Mouse (Mus musculus) forebrain, postnatal 0 days (tissue): ENCODE results near the gene Entpd3. TPM values are rescaled to one million over a fixed set of nuclear protein-coding genes. Genes with fewer than 3 reads are reported as not detected.
A peak's percentile ranks its signal among the peaks of the same experiment; 100 is the strongest.

Experiments
- ATAC-seq: fragments of 200-750 bp; cut with Nextera tagmentation; 2 replicates; pipeline ENCODE4 v1.8.0; 2017; ENCODE audit warnings: mild to moderate bottlenecking, moderate library complexity
- DNase-seq: peaks from one replicate; pipeline ENCODE4 v3.0.0-alpha.2; 2015
- H3K27ac ChIP-seq: fragments of 300-500 bp; sonication (generic); 2 replicates; pipeline ENCODE4 v1.5.1; 2014; ENCODE audit warnings: low read depth, mild to moderate bottlenecking, antibody characterized with exemption, low read length, moderate library complexity, mixed read lengths
- H3K27me3 ChIP-seq: fragments of 300-500 bp; sonication (generic); 2 replicates; pipeline ENCODE4 v1.6.1; 2014; ENCODE audit warnings: mild to moderate bottlenecking, low read length, mixed read lengths; ENCODE audit not compliant: insufficient read depth
- H3K36me3 ChIP-seq: fragments of 300-500 bp; sonication (generic); 2 replicates; pipeline ENCODE4 v1.6.1; 2014; ENCODE audit warnings: mild to moderate bottlenecking, moderate library complexity; ENCODE audit not compliant: insufficient read depth
- H3K4me1 ChIP-seq: fragments of 300-500 bp; sonication (generic); 2 replicates; pipeline ENCODE4 v1.6.1; 2014; ENCODE audit warnings: antibody characterized with exemption; ENCODE audit not compliant: insufficient read depth
- H3K4me2 ChIP-seq: fragments of 300-500 bp; sonication (generic); 2 replicates; pipeline ENCODE4 v1.6.1; 2014; ENCODE audit warnings: low read depth, mild to moderate bottlenecking, moderate library complexity
- H3K4me3 ChIP-seq: fragments of 300-500 bp; sonication (generic); 2 replicates; pipeline ENCODE4 v1.5.1; 2014; ENCODE audit warnings: low read depth, low read length, mixed read lengths
- H3K9ac ChIP-seq: fragments of 300-500 bp; sonication (generic); 2 replicates; pipeline ENCODE4 v1.6.1; 2014; ENCODE audit warnings: mild to moderate bottlenecking
- H3K9me3 ChIP-seq: fragments of 300-500 bp; sonication (generic); 2 replicates; pipeline ENCODE4 v1.6.1; 2016; ENCODE audit warnings: low read length
- CTCF ChIP-seq: sonication (generic); IDR thresholded peaks from 2 replicates; pipeline ENCODE4 v1.5.1; 2016; ENCODE audit warnings: antibody characterized with exemption, control low read depth, low read depth
- WGBS: fragments of 180-500 bp; shearing (Covaris S2); extraction: QIAGEN DNeasy Blood & Tissue Kit; methylation state at CpG from one replicate; pipeline ENCODE4 v1.1.7; 2014; 5-methylcytosine and 5-hydroxymethylcytosine counted together
- polyA plus RNA-seq: library from polyadenylated mRNA; unstranded; fragments of >200 nt; fragmentation: Nextera tagmentation; extraction: Ambion mirVana; gene quantifications from 2 replicates; pipeline ENCODE4 v1.2.1, GENCODE M21; 2015
- total RNA-seq: library from RNA; depleted of rRNA; stranded (reverse); fragments of >200 nt; gene quantifications from 2 replicates; pipeline ENCODE4 v1.2.3, GENCODE M21; 2014

The Entpd3 gene
- total and polyA plus RNA-seq, 2 experiments from 2014 or later, result 3.6 to 3.7 TPM

DNA sequence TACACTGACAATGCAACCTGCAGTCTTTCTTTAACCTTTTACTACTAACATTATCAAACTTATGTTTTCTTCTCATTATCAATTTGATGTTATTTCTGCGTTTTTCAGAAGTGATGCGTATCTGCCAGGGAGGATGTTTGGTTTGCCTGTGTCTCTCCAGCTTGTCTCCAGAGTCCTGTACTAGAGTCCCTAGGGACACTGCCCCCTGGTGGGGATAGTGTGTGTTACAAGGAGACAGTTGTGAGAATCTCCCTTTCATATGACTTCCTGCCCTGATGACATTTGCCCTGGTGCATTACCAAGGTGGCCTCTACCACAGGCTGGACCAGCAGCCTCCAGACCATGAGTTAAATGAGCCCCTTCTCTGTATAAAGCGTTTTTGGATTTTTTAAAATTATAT lies 46.9 kb downstream of the Entpd3 start:
- WGBS, result 6% methylated on average over 3 of the region's 3 CpGs
- H3K9ac ChIP-seq, result no peak overlapping the region
- H3K4me3 ChIP-seq, result no peak overlapping the region
- no peak overlapping the region for H3K4me2 ChIP-seq
- H3K9me3 ChIP-seq, result no peaks in the 10 kb centered on the region
- peak; percentile 91 for TF ChIP-seq CTCF
- H3K27ac ChIP-seq, result no peak overlapping the region
- H3K4me1 ChIP-seq, result 0 out of 2 replicates have a peak, but pooled peaks cover 3% of the 10 kb centered on the region
- H3K27me3 ChIP-seq, result no peaks in the 10 kb centered on the region
- no peaks in the 10 kb centered on the region for H3K36me3 ChIP-seq
- ATAC-seq (0 out of 2 replicates have a peak, but pooled peaks have one; percentile 26), DNase-seq (peak; percentile 88)

DNA sequence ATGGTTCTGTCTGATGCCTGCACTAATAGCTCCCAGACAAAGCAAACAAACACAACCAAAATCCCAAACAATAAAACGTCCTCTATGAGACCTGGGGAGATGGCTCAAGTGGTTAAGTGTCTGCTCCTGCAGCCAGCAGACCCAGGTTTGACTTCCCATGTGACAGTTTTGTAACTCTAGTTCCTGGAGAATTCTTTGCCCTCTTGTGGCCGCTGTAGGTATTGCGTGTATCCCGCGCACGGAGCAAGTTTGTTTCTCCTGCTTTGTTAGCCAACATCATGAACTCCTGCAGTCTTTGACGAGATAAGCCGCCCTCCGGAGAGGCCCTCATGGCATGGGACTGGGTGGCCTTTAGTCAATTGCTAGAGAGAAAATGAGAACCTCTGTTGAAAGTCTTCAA lies 51.9 kb downstream of the Entpd3 start:
- Histone ChIP-seq H3K27me3 (no peaks in the 10 kb centered on the region), H3K4me1 (no peaks in the 10 kb centered on the region), H3K36me3 (no peaks in the 10 kb centered on the region), H3K27ac (no peak overlapping the region), H3K9ac (no peak overlapping the region), H3K4me3 (no peak overlapping the region), H3K4me2 (no peak overlapping the region), H3K9me3 (no peaks in the 10 kb centered on the region)
- DNase-seq (peak; percentile 82), ATAC-seq (no peak; the same call in 1 of the 2 replicates)
- 2% methylated on average over 9 of the region's 9 CpGs for WGBS
- peak; percentile 88 for TF ChIP-seq CTCF

DNA sequence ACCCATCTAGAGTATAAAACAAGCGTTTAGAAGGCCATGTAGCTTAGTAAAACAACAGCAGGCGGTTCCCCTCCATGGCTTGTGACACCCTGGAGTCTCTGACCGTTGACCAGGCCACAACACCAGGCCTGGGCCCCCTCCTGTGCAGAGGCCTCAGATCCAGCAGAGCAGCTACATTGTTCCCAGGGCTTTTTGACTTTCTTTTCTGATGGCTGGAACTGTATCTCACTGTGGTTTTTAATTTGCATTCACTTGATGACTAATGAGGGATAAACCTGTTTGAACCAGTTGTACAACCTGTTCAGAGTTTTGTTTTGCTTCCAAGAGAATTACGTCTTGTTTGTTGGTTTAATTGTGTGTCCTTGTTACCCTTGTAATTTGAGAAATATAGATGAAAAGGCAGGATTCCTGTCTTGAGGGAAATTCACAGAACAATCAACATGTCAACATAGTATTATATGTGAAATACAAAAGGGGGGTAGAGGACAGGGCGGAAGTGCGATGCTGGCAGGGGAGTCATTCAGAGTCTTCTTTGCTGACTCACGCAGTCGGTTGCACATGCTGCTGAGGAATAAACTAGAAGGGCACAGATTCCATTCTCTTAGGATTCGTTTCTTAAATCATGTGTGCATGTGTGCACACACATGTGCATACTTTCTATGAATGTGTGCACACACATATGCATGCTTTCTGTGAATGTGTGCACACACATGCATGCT lies 53.9 kb downstream of the Entpd3 start:
- DNase-seq, result no peak
- no peaks in the 10 kb centered on the region for H3K9me3 ChIP-seq
- no peak overlapping the region for H3K4me2 ChIP-seq
- no peak overlapping the region for H3K27ac ChIP-seq
- no peak overlapping the region for H3K9ac ChIP-seq
- no peak for TF ChIP-seq CTCF
- no peaks in the 10 kb centered on the region for H3K36me3 ChIP-seq
- H3K4me1 ChIP-seq, result no peaks in the 10 kb centered on the region
- WGBS, result 27% methylated on average over 9 of the region's 9 CpGs
- H3K4me3 ChIP-seq, result no peak overlapping the region
- no peaks in the 10 kb centered on the region for H3K27me3 ChIP-seq
- ATAC-seq, result peak; percentile 16; the same call in 1 of the 2 replicates

DNA sequence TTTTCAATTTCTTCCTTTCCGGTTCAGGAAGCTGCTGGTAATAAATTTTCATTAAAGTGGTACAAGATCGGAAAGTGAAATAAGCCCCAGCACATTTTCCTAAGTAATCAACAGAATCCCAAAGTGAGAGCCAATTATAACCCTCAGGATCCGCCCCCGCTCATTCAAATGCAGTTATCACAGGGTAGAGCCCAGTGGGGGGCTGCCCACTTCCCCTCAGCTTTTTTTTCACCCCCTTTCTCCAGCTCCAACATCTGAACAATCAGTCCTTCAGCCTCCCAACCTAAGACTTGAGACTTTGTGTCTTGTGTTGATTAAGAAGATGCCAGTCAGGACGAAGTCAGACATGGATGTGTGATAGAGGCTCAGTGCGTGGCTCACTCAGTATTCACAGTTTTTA lies 55.2 kb downstream of the Entpd3 start:
- no peaks in the 10 kb centered on the region for H3K36me3 ChIP-seq
- WGBS, result 24% methylated on average over 6 of the region's 6 CpGs
- no peak overlapping the region for H3K27ac ChIP-seq
- no peak overlapping the region for H3K4me3 ChIP-seq
- ATAC-seq (no peak), DNase-seq (no peak)
- H3K9me3 ChIP-seq, result no peaks in the 10 kb centered on the region
- TF ChIP-seq CTCF, result no peak
- H3K27me3 ChIP-seq, result no peaks in the 10 kb centered on the region
- H3K4me2 ChIP-seq, result no peak overlapping the region
- H3K4me1 ChIP-seq, result no peaks in the 10 kb centered on the region
- H3K9ac ChIP-seq, result no peak overlapping the region

DNA sequence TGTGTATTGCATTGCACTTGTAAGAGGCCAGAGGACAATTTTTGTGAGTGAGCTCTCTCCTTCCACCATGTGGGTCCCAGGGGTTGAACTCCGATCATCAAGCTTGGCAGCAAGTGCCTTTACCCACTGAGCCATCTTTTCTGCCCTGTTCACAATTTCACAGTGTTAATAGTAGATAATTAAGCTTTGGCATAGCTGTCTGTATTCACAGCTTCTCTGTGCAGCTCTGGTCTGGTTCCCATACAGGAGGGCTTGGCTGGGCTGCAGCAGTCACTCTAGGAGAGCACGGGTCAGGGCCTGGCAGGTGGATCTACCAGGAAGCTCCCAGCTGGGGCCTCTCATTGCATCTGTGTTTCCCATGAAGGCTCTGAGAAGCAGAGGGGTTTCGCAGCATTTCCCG lies 55.7 kb downstream of the Entpd3 start:
- Histone ChIP-seq H3K4me3 (no peak overlapping the region), H3K9me3 (no peaks in the 10 kb centered on the region), H3K4me2 (no peak overlapping the region), H3K36me3 (no peaks in the 10 kb centered on the region), H3K27ac (no peak overlapping the region), H3K27me3 (no peaks in the 10 kb centered on the region), H3K4me1 (no peaks in the 10 kb centered on the region), H3K9ac (no peak overlapping the region)
- DNase-seq, result no peak
- peak; percentile 29; the same call in 1 of the 2 replicates for ATAC-seq
- no peak for TF ChIP-seq CTCF
- WGBS, result 28% methylated on average over 4 of the region's 4 CpGs

DNA sequence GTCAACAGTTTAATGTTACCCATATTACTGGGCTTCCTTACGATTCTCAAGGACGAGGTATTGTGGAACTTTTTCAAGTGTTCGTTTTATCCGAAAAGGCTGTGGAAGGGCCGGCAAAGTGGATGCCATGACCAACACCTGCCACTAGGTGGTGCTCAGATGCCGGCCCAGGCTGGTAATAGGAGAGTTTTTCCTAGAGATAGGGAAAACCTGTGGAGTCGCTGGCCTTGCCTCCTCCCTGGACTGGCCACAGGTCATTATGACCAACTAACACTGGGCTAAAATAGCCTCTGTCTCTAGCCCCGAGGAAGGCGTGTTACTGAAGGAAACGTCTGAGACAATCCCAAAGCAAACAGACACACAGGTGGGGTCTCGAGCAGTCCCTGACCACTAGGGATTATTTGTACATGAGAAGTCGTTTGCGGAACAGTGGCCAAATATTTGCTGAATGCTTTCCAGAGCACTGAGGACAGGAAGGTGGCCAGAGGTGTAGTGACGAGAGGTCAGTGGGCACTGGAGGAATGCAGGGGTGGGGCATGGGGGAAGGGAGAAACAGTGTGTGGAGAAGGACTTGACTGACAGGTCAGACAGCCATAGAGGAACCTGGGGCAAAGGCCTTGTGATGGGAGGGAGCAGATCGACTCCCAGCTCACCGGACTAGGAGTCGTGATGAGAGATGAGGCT lies 62.0 kb downstream of the Entpd3 start:
- H3K9ac ChIP-seq, result no peak overlapping the region
- DNase-seq, result peak; percentile 89
- TF ChIP-seq CTCF, result peak; percentile 97
- H3K4me3 ChIP-seq, result no peak overlapping the region
- no peak overlapping the region for H3K27ac ChIP-seq
- no peaks in the 10 kb centered on the region for H3K27me3 ChIP-seq
- H3K9me3 ChIP-seq, result no peaks in the 10 kb centered on the region
- H3K4me1 ChIP-seq, result no peaks in the 10 kb centered on the region
- peak; percentile 5; the same call in 1 of the 2 replicates for ATAC-seq
- H3K36me3 ChIP-seq, result no peaks in the 10 kb centered on the region
- 19% methylated on average over 17 of the region's 17 CpGs for WGBS
- H3K4me2 ChIP-seq, result no peak overlapping the region
